ENCODE assay signal across 11 mouse cellular contexts in genomic region chr4:58196795-58197194, GRCm38 (mm10). TPM values are rescaled to one million over a fixed set of nuclear protein-coding genes. Genes with fewer than 3 reads are reported as not detected.
DNase-seq lines count a peak whose midpoint lies in the region; TF ChIP-seq lines count a peak whose summit lies in the region.
"Had no signal": no experiment of that assay in that cellular context is flagged by ENCODE, and none has a peak within 500 bp of the region (broad histone marks: within the 10 kb centered on the region; RNA-seq: fewer than 3 reads in every experiment).

No protein-coding gene starts in this region.

- H3K36me3 ChIP-seq in thymus, adult 2 months (ENCODE audit: control insufficient read depth, insufficient read depth, low read length): no peaks in the 10 kb centered on the region
- H3K36me3 ChIP-seq: neural tube, embryonic 12.5 days had no signal

- WGBS in thymus, adult 2 months: 86% methylated on average over 4 of the region's 4 CpGs

- TF ChIP-seq POLR2A in thymus, adult 2 months (IDR thresholded peaks at IDR 0.05; ENCODE audit: control insufficient read depth, extremely low read depth, insufficient read depth, low read length, poor library complexity): no peak

- intact Hi-C loops in heart, postnatal 25 days (cut with DNase I): no loop called here
- intact Hi-C loops in left cerebral cortex, postnatal 14 days (cut with DNase I): no loop called here

- peak; percentile 52 to 68 for DNase-seq in heart, adult 18-20 months
- DNase-seq in heart, postnatal 25 days (ENCODE audit: low spot score): no peak
- DNase-seq in adipocyte (ENCODE audit: low spot score): peak; percentile 71
- peak; percentile 52 to 56 for DNase-seq in heart, adult 9 months (ENCODE audit: low spot score in 2 of 2)
- DNase-seq in kidney, postnatal 10 days: peak; percentile 57
- DNase-seq in embryo, embryonic 10.5 days (ENCODE audit: low spot score): no peak
- DNase-seq in left cerebral cortex, postnatal 14 days (ENCODE audit: low spot score in 2 of 2): no peak
- DNase-seq in thymus, adult 2 months: no peak
- DNase-seq: layer of hippocampus, adult 9-11 months; thymus, postnatal 4 days had no signal

- no peak overlapping the region for H3K27ac ChIP-seq in thymus, adult 2 months (ENCODE audit: control insufficient read depth, insufficient read depth, low read length)
- H3K27ac ChIP-seq: neural tube, embryonic 12.5 days had no signal

- H3K4me1 ChIP-seq in thymus, adult 2 months (replicated peaks; ENCODE audit: control insufficient read depth, insufficient read depth, low read length): no peaks in the 10 kb centered on the region
- H3K4me1 ChIP-seq: neural tube, embryonic 12.5 days had no signal

- H3K4me3 ChIP-seq in thymus, adult 2 months (ENCODE audit: control insufficient read depth, insufficient read depth, low read length): no peak overlapping the region
- H3K4me3 ChIP-seq: neural tube, embryonic 12.5 days had no signal

- TF ChIP-seq CTCF in thymus, adult 2 months (IDR thresholded peaks at IDR 0.05; ENCODE audit: borderline replicate concordance, control insufficient read depth, extremely low read depth, insufficient read depth, low read length, poor library complexity): no peak

- H3K27me3 ChIP-seq in thymus, adult 2 months (ENCODE audit: control insufficient read depth, insufficient read depth, low read length): no peaks in the 10 kb centered on the region
- H3K27me3 ChIP-seq: neural tube, embryonic 12.5 days had no signal

RNA-seq across cellular contexts. Expression of gene Svep1, which starts 9.9 kb away (rescaled TPM):
- total RNA-seq in heart, adult 18-20 months (2021): 1 to 10 TPM; 3.7 to 3.9 TPM
- 1 to 10 TPM; 5.6 to 6.3 TPM for total RNA-seq in heart, postnatal 25 days (2021)
- total RNA-seq in left cerebral cortex, postnatal 14 days (2021): 1 to 10 TPM; 1.0 to 1.1 TPM
- 1.4 and 1.5 TPM in 2 replicates for polyA plus RNA-seq in thymus, adult 2 months (2012; rRNA removed)

Comparison
In these comparisons a context has a peak if more than half of its experiments do, and no peak if none do; other contexts are left out.
1. DNase-seq: peak in heart, adult 18-20 months (2 of 2), adipocyte (single experiment), heart, adult 9 months (2 of 2) and kidney, postnatal 10 days (single experiment); none in heart, postnatal 25 days (single experiment), embryo, embryonic 10.5 days (single experiment), left cerebral cortex, postnatal 14 days (0 of 2) and thymus, adult 2 months (single experiment).